Mouse (Mus musculus): Measurements from ENCODE around the gene U2af1l4.
A peak's percentile ranks its signal among the peaks of the same experiment; 100 is the strongest.

The U2af1l4 gene

DNA sequence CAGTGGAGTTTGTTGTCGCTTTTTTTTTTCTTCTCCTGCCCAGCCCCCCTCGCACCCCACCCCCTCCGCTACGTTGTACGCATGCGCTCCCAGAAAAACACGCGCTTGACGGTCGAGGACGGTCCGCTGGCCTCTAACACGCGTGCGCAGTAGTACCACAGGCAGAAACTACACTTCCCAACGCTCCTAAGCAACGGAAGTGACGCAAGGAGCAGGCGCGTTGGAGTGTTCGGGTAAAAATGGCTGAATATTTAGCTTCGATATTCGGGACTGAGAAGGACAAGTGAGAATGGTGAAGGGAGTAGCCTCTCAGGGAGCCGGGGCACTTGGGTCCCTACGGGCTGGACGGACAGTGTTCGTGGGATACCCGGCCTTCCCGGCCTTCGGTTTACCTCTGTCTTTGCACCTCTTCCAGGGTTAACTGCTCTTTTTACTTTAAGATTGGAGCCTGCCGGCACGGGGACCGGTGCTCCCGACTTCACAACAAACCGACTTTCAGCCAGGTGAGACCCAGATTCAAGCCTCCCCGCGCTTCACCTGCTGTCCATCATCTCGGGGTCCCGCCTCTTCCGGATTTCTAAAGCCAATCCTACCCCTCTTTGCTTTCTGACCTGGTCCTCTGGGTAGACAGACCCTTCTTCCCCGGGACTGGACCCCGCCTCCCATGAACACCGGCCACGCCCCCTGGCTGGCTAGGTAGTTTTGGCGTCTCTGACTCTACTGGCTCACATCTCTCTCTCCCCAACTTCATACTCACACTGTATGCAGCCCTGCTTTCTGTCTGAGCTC, at the start of gene U2af1l4, which contains the start of the genes Gm49396 and Psenen:
TSS of gene U2af1l4 (plus strand) at position 185 of the 789 bp plus-strand sequence.
TSS of gene Gm49396 (plus strand) at position 228 of the 789 bp plus-strand sequence.
TSS of gene Psenen (minus strand) at position 511 of the 789 bp plus-strand sequence.
- peak; percentile 97 for DNase-seq

DNA sequence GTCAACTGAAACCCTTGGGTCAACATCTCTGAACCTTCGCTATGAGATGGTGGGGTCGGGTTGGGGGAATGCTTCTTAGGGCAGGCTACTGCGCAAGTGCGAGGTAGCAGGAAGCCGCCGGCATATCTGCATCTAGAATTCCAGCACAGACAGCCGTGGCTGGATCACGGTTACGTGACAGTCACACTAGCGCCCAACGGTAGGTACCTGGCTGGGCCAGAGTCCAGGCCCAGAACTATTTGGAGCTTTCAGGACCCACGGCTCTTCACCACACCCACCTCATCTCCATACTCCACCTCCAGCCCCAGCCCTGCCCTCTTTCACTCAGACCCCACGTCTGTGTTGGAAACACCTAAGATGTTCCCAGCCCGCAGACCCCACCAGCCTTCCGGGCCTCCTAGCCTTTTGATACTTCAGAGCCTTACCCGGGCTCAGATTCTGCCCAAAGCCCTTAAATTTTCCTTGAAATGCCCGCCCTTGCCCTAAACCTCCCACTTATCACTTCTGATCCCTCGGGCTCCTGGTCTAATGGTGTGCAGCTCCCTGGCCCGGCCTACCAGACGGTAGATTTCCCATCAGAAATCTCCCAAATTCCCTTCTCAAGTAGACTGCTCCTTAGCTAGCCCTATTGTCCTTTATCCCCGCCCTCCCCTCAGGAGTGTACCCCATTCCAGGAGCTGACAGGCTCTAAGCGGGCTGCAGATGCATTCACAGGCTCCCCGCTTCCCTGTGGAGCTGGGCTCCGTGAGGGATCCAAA, 47.9 kb upstream of the U2af1l4 start:
- no peak for DNase-seq

DNA sequence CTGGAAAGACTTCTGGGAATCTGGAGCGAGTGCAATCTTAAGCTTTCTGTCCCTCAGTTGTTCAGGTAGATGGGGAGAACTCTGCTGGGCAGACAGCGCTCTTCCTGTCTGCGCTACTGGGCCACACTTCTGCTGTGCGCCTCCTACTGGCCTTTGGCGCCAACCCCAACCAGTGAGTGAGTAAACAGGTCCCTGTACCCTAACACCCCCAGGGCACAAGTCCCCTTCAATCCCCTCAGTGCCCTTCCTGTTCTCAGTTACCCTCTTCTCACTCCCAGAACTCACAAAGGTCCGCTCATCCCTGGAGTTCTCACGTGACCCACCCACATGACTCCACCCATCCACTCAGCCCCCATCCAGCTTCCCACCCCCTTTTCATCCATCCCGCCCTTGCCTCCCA, 44.8 kb upstream of the U2af1l4 start:
- no peak for DNase-seq

DNA sequence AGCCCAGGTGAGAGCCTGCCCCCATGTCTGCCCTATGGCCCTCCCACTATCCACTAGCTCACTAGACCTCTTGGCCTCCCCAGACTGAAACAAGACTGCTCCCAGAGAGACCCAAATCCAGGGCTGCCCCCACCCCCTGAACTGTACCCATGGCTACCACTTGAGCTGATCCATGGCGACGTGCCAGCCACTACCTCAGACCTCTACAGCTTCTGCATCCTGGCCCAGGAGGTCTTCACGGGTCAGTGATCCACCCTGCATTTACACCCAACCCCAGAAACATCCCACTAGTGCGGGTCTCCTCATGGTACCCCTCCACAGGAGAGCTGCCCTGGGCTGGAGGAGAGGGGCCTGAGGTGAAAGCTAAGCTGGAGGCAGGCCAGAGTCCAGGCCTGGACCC, 42.7 kb upstream of the U2af1l4 start:
- DNase-seq = no peak

DNA sequence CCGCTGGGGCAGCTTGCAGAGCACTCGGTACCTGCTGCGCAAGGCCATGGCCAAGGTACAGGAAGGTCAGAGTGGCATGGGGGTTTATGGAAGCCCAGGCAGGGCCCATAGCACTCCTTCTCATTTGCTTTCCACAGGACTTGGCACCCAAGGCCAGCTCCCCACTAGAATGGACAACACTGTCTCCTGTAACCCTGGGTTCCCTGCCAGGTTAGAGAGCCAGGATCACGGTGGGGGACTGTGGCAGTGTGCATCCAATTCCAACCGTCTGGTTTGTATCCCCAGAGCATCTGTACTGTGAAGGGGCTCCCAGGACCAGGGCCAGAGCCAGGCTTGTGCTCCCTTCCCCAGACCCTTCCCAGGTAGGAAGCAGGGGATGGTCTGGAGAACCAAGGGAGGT, 42.2 kb upstream of the U2af1l4 start:
- no peak for DNase-seq

DNA sequence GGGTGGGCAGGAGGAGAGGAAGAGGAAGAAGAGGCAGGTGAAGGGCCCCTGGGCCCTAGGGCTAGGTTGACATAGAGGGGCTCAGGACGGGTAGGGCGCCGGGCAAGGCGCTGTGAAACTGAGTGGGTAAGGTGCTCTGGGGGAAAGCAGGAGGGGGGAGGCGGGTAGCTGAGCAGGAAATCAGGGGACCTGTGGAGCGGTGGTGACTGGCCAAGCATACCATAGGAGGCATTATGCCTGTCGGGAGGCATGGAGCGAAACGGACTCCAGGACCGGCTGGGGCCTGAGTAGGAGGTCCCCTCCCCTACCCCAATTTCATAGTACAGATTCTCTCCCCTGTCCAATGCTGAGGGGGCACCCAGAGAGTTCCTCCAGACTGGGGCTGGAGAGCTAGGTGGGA, 40.2 kb upstream of the U2af1l4 start:
- no peak for DNase-seq

DNA sequence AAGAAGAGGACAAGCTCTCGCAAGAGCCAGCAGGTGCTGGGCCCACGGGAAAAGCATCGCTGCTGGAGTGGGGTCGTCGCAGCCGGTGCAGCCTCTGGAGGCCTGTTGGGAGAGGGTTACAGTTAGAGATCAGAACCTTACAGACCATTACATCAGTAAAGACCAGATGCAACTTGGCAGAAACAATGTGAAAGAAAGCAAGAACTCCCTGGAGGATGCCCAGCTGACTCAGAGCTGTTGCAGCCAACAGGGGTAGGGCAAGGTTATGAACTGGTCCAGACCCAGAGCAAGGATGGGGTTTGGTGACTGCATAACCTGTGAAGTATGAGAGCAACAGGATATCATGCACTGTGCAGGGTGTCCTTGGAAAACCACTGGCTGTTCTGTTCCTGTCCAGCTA, 38.6 kb upstream of the U2af1l4 start:
- no peak for DNase-seq

DNA sequence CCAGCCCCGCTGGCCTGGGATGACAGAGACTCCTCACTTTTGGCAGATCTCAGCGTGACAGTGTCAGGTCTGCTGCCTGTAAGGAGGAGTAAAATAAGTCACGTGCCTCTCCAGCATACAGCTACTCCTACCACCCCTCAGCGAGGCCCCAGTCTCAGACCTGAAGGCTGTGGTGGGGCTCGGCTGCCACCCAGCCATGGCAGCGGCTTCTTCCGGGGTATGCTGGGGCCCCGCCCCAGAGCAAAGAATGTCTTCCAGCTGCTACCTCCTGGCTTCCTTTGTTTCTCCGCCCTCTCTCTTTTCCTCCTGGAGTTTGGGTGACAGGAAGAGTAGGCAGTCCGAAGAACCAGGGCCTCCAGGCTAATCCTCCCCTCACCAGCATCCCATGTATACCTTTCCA, 37.1 kb upstream of the U2af1l4 start:
- no peak for DNase-seq

DNA sequence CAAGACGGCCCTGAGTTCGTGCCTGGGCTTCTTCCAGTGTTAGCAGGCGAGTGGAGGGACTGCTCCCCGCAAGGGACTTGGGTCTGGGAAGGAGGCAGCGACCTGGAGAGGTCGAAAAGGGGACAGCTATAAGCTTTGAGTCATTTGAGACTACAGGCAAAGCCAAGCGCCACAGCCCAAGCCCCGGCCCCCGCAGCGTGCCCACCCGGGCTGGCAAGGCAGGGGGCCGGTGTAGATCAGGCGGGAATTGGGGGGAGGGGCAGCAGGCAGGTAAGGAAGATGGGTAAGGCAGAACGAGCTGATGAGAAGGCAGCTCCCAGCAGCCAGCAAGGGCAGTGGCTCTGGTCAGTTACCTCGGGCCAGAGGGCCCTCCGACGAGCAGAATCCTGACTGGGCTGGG, 36.7 kb upstream of the U2af1l4 start:
- no peak for DNase-seq

DNA sequence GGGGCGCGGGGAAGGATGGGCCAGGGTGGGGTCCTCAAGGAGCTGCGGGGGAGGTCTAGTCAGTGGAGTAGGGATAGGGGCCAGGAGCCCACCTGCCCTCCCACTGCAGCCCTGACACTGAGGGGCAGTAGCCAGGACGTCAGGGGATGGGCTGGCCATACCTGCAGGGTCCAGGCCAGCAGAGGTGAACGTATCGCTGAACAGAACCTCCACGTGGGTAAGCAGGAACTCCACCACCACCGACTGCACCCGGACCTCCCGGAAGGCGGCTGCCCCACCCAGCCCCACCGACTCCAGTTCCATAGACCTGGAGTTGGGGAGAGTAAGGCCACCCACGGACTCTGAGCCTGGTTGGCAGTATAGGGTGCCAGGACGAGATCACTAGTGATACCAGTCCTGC, 36.1 kb upstream of the U2af1l4 start:
- DNase-seq = no peak

DNA sequence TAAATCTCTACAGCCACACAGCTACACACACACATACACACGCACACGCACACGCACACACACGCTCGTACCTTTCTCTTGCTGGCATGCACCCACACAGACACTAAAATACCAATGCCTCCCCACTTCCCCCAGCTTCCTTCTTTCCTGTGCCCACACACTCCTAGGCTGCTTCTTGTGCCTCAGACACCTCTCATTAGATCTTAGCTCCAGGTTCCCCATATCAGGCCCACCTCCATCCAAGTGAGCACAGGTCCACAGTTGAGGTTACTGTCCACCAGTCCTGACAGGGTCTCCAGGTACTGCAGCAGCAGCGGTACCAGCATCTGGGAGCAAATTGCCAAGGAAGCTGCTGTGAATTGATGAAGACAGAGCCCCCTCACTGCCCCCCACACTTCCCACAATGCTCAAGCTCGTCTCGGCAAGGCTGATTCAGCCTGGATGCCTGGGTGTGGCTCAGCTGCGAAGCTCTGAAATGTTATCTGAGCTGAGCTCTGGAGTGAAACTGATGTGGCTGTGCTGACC, 31.7 kb upstream of the U2af1l4 start:
- no peak for DNase-seq

DNA sequence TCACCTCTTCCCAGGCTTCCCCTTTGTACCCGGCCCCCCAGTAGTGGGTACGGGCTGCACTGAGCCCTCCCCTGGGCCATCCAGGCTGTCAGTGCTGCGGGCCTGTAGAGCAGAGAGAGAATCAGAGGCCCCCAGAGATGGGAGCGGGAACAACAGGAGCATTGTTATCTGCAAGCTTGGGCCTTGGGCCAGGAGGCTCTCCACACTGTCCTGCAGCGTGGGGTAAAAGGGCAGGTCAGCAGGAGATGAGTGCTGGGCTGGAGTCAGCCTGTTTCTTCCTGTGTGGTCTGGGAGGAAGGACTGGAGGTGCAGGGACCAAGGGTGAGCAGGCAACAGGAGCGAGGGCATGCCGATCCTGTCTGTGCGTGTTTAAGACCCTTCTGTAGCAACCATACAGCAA, 30.2 kb upstream of the U2af1l4 start:
- no peak for DNase-seq

DNA sequence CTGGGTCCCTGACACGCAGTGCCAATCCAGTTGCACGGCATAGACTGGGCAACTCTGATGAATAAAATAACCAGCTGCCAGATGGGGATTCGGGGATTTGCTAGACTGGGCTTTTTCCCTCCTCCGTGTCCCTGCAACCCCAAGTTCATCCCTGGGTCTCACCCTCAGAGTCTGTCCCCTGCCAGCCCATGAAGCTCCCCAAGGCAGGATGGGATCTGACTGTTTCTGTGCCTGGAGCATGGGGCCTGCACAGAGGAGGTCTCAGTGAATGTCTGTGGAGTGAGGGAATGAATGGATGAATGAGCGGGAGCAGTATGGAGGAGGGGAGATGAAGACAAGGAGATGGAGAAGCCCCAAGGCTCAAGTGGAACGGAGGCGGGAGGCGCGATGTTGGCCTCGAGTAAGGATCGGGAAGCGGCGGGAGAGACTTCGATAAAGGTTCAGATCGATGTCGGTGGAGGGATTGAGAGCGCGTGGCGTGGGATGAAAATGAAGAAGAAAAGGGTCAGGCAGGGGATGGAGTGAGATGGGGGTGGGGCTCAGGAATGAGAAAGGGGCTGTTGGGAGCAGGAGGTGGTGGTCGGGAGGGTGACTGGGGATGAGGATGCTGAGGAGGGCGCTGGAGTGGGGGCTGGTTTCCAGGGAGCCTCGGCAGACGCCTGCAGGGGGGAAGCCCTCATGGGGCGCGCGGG, 29.0 kb upstream of the U2af1l4 start:
- no peak for DNase-seq

DNA sequence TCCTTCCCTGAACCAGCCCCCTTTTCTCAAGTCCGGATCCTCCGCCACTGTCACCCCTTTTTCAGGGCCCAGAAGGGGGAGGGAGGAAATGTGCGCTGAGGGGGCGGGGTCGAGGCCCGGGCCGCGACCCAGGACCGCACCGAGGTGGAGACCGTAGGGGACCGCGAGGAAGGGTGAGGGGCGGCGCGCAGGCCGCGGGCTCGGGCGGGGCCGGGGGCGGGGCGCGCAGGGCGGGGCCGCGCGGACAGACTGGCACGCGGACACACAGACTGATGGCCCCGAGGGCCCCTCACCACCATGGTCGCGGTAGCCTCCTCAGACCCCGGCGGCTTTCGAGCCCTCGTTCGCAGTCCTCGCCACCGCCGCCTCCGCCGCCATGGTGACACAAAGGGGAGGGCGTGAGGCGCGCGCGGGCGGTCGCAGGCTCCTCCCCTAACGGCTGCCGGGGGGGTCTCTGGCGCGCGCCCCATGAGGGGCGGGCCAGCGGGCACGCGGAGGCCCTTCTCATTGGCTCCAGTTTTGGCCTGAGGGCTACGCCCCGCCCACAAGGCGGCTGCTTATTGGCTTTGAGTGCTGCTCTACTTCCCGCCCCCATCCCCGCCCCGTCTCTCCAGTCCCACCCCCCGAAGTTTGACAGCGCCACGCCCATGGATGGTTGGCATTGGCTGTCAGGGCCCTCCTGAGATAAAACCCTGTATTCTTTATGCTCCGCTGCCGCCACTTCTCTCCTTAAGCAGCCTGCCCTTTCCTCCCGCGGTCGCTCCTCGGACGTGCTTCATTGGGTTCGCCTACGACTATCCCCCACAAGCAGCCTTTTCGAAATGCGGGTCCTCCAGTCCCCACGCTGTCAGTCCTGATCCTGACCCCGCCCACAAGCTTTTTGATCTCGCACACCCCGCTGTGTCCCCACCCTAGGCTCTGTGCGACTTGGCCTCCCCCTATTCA, 28.2 kb upstream of the U2af1l4 start, which contains the start of gene Arhgap33:
TSS of gene Arhgap33 (minus strand) at position 428 of the 945 bp plus-strand sequence.
- peak; percentile 99 for DNase-seq

DNA sequence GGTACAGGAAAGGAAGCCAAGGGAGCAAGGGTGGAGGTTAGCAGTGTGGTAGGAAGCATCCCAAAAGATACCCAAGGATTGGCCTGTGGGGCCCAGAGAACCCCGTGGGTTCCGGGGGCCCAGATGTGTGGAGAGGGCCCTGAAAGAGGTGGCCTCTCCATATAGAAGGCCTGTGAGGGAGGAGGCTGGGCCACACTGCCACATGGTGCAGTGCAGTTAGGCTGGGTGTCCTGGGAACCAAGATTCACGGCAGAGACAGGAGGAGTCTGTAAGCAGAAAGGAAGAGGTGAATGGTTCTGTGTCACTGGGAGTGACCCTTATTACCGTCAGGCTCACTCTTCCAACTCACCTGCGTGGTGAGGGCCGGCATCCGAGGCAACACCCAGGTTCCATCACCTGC, 22.5 kb upstream of the U2af1l4 start:
- DNase-seq = no peak

DNA sequence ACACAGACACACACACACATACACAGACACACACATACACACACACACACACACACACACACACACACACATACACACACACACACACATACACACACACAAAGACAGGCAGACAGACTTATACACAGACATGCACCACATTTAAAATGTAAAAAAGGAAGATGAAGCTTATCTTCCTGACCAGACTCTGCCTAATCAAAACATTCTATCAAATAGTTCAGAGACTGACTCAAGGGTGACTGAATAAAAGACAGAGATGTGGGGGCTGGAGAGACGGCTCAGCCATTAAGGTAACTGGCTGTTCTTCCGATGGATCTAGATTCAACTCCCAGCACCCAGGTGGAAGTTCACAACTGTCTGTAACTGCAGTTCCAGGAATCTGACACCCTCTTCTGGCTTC, 18.8 kb upstream of the U2af1l4 start:
- no peak for DNase-seq

DNA sequence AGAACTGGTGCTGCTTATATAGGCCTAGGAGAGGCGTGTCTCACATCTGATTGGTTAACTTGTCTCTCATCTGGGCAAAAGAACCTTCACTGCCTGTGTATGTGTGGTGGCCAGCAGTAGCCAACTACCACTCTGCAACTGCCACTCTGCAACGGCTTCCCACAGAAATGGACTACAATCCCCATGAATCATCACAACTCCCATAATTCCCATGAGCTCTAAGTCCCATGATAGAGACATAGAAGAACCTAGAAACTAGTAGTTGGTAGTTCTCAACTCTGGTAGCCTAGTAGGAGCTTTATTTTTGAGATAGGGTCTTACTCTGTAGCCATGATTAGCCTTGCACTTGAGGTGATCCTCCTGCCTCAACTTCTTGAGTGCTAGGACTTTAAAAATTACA, 13.2 kb upstream of the U2af1l4 start:
- no peak for DNase-seq

DNA sequence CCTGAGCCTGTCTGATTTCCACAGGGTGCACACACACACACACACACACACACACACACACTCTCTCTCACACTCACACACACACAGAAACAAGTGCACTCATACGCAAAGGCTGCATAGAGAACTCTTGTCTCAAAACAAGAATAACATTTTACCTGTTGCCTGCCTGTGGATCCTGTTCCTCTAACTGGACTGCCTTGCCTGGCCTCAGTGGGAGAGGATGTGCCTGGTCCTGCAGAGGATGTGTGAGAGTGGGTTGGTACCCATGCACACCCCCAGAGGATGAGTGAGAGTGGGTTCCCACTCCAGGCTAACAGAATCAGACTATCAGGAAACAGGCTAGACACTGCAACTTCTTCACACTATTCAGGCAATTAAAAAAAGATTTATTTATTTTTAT, 12.5 kb upstream of the U2af1l4 start:
- no peak for DNase-seq

DNA sequence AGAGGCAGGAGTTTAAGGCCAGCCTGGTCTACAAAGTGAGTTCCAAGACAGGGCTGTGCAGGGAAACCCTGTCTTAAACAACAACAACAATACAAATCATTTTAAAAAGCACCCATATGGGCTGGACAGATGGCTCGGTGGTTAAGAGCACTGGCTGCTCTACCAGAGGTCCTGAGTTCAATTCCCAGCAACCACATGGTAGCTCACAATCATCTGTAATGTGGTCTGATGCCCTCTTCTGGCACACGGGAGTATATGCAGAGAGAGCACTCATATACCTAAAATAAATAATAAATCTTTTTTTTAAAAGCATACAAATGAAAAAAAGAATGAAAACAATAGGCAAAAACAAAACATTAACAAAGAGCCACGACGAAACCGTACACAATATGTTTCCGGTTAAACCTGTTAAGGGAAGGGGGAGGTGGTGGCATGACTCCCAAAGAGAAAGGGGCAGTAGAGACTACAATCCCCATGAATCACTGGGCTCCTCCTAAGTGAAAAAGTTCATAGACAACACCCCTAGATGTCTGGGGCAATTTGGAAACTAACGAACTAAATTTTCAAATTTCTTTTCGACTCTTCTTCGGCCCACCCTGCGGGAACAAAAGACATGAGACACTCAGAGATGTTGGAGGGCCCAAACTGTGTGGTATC, 11.5 kb upstream of the U2af1l4 start:
- DNase-seq = no peak

DNA sequence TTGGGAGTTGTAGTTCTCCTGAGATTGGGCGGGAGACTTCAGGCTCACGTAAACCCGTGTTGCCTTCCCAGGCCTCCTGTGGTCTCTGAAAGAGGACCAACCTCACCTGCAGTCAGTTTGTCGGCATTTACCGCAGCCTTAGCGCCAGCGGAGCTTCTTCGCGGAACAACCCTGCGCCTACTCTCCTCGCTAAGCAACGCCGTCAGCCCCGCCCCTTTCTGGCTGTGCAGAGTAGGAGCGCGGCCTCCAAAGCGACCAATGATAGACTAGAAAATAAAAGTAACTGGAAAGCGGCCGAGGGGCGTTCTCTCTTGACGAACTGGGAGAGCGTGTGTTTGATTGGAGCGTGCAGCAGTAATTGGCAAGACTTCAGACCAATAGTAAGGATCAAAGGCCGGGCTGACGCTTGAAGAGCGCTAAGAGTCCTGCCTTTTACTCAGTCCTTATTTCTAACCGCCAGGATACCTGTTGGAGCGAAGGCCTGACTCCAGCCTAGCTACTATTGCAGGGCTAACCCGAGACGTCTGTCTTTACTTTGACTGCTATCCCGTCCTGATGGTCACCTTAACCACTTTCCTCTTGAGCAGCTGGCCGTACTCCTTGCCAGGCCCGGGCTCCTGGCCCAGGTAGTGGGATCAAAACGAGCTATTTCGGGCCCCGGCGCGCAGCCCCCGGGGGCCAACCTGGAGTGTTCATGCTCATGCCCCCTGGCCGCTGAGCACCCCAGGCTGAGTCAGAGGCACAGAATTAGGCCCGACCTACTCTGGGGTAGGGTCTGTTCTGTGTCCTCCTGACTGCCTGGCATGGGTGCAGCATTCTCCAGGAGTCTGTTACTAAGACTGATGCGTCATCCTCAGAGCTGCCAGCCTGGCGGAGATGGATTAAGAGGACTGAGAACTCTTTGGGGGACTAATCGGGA, 10.7 kb upstream of the U2af1l4 start, which contains the start of the genes Hspb6 and Proser3:
TSS of gene Hspb6 (plus strand) at position 77 of the 919 bp plus-strand sequence.
TSS of gene Proser3 (minus strand) at position 198 of the 919 bp plus-strand sequence.
- DNase-seq = peak; percentile 98
